Mouse (Mus musculus) embryonic facial prominence, embryonic 14.5 days (tissue): ENCODE measurements at regions not wholly inside any gene's neighbourhood (a gene's known extent, or its start where the extent isn't known, plus 50 kb on each side); places are given as distances from the start of the nearest gene placed in this dataset.

Experiments used
- ATAC-seq: fragments of 200-750 bp; cut with Nextera tagmentation; 2 replicates; pipeline ENCODE4 v1.8.0; 2017; ENCODE audit warnings: low read depth, moderate number of reproducible peaks, moderate TSS enrichment
- DNase-seq: peaks from one replicate; pipeline ENCODE4 v3.0.0-alpha.2; 2015; ENCODE audit warnings: low spot score
- H3K27ac ChIP-seq: fragments of 300-500 bp; sonication (generic); replicated peaks from 2 replicates; pipeline ENCODE4 v1.5.1; 2014; ENCODE audit warnings: low read depth, mild to moderate bottlenecking, low read length, moderate library complexity
- H3K27me3 ChIP-seq: fragments of 300-500 bp; sonication (generic); replicated peaks from 2 replicates; pipeline ENCODE4 v1.6.1; 2014; ENCODE audit warnings: low read length; ENCODE audit not compliant: control insufficient read depth, insufficient read depth
- H3K36me3 ChIP-seq: fragments of 300-500 bp; sonication (generic); 2 replicates; pipeline ENCODE4 v1.6.1; 2014; ENCODE audit warnings: low read length, mixed read lengths; ENCODE audit not compliant: control insufficient read depth, insufficient read depth
- H3K4me1 ChIP-seq: fragments of 300-500 bp; sonication (generic); 2 replicates; pipeline ENCODE4 v1.6.1; 2014; ENCODE audit warnings: antibody characterized with exemption, low read length; ENCODE audit not compliant: control insufficient read depth, insufficient read depth
- H3K4me2 ChIP-seq: fragments of 300-500 bp; sonication (generic); 2 replicates; pipeline ENCODE4 v1.6.1; 2014; ENCODE audit warnings: low read depth, mild to moderate bottlenecking, low read length, moderate library complexity, mixed read lengths
- H3K4me3 ChIP-seq: fragments of 300-500 bp; sonication (generic); 2 replicates; pipeline ENCODE4 v1.5.1; 2014; ENCODE audit warnings: low read depth, mild to moderate bottlenecking, low read length
- H3K9ac ChIP-seq: fragments of 300-500 bp; sonication (generic); 2 replicates; pipeline ENCODE4 v1.6.1; 2014; ENCODE audit warnings: low read depth, mild to moderate bottlenecking, low read length, moderate library complexity, mixed read lengths
- H3K9me3 ChIP-seq: fragments of 300-500 bp; sonication (generic); 2 replicates; pipeline ENCODE4 v1.6.1; 2016; ENCODE audit warnings: low read length; ENCODE audit not compliant: control insufficient read depth
- WGBS: fragments of 180-500 bp; shearing (Covaris S2); extraction: QIAGEN DNeasy Blood & Tissue Kit; methylation state at CpG from one replicate; pipeline ENCODE4 v1.1.7; 2014; 5-methylcytosine and 5-hydroxymethylcytosine counted together

- ATAC-seq = no peak
- 80% methylated on average over 1 of the region's 1 CpGs for WGBS
Observed at GRCm38 (mm10) chr16:27783978-27784377, 395.3 kb downstream of the Ccdc50 start.

GRCm38 (mm10) chr16:27793406-27793805 lies 404.7 kb downstream of the Ccdc50 start:
- H3K4me2 ChIP-seq = no peak overlapping the region
- no peak overlapping the region for H3K4me3 ChIP-seq
- no peaks in the 10 kb centered on the region for H3K36me3 ChIP-seq
- no peak overlapping the region for H3K27ac ChIP-seq
- WGBS = 84% methylated on average over 1 of the region's 1 CpGs
- H3K9me3 ChIP-seq = no peaks in the 10 kb centered on the region
- DNase-seq (no peak), ATAC-seq (no peak)
- no peak overlapping the region for H3K9ac ChIP-seq
- H3K27me3 ChIP-seq = no peaks in the 10 kb centered on the region
- H3K4me1 ChIP-seq = no peaks in the 10 kb centered on the region

More at GRCm38 (mm10) chr16:27783978-27784377, 395.3 kb downstream of the Ccdc50 start:
- no peak overlapping the region for H3K4me3 ChIP-seq
- H3K4me1 ChIP-seq = no peaks in the 10 kb centered on the region
- no peaks in the 10 kb centered on the region for H3K9me3 ChIP-seq
- no peak overlapping the region for H3K9ac ChIP-seq
- H3K27me3 ChIP-seq = no peaks in the 10 kb centered on the region
- DNase-seq = no peak
- no peak overlapping the region for H3K27ac ChIP-seq
- no peaks in the 10 kb centered on the region for H3K36me3 ChIP-seq
- H3K4me2 ChIP-seq = no peak overlapping the region

- Histone ChIP-seq H3K4me1 (no peaks in the 10 kb centered on the region), H3K36me3 (no peaks in the 10 kb centered on the region), H3K27me3 (no peaks in the 10 kb centered on the region), H3K4me3 (no peak overlapping the region), H3K9me3 (no peaks in the 10 kb centered on the region), H3K9ac (no peak overlapping the region), H3K4me2 (no peak overlapping the region), H3K27ac (no peak overlapping the region)
- ATAC-seq (no peak), DNase-seq (no peak)
- 55% methylated on average over 1 of the region's 1 CpGs for WGBS
Observed at GRCm38 (mm10) chr16:27794907-27795306, 406.2 kb downstream of the Ccdc50 start.

DNA sequence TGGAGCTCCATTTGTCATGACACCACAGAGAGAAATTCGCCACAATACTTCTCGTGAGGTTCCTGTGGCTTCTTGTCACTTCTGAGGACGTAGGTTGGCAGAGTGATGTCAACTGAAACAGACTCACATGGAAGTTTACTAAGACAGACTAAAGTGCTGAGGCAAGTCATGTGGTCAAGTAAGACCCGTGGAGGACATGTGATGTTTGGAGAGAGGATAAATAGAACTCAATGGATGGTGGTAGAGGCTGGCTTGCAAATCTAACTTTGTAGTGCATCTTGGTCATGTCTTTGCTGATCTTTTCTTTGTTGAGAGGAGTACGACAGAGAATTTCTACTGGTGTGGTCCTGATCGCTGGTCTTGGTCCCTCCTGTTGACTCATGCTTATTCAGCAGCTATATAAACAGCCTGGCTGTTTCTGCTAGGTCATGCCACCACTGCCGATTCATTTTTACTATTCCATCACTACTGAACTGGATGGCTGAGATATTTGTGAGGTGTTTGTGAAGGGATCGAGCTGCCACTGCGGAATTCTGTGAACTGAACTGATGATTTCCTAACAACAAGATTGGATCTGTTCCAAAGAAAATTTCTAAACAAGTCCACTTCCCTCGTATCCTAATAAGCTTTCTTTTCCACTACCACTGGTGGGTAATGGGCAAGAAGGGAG lies 407.6 kb downstream of the Ccdc50 start:
- no peak for ATAC-seq
- DNase-seq = no peak
- Histone ChIP-seq H3K9me3 (no peaks in the 10 kb centered on the region), H3K4me1 (no peaks in the 10 kb centered on the region), H3K4me2 (no peak overlapping the region), H3K9ac (no peak overlapping the region), H3K27me3 (no peaks in the 10 kb centered on the region), H3K4me3 (no peak overlapping the region), H3K36me3 (no peaks in the 10 kb centered on the region), H3K27ac (no peak overlapping the region)
- WGBS = 79% methylated on average over 10 of the region's 10 CpGs

GRCm38 (mm10) chr16:27814476-27814875 lies 425.8 kb downstream of the Ccdc50 start:
- DNase-seq = peak; percentile 26
- Histone ChIP-seq H3K9ac (no peak overlapping the region), H3K4me2 (no peak overlapping the region), H3K9me3 (no peaks in the 10 kb centered on the region), H3K4me1 (no peaks in the 10 kb centered on the region), H3K27me3 (no peaks in the 10 kb centered on the region), H3K36me3 (no peaks in the 10 kb centered on the region), H3K4me3 (no peak overlapping the region), H3K27ac (no peak overlapping the region)
- no peak for ATAC-seq
- WGBS = 72% methylated on average over 1 of the region's 1 CpGs
